ENCODE assay signal across 9 mouse cellular contexts in the genomic region with DNA sequence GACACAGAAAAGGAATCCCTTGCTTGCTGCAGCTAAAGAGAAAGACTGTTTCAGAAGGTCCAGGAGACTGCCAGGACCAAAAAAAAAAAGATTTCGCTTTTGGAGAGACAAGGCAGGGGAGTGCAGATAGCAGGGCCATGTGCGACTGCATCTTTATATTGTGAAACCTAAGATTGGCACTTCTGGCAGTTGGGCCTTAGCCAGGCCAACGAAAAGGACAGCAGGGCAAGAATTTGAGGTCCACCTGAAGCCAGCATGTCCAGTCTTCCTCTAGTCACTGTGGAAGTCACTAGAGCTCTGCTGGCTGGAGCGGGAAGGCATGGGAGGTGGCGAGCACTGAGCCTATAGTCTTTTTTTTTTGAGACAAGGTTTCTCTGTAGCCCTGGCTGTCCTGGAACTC. TPM values are rescaled to one million over a fixed set of nuclear protein-coding genes. Genes with fewer than 3 reads are reported as not detected.
A peak's percentile ranks its signal among the peaks of the same experiment; 100 is the strongest.
DNase-seq lines count a peak whose midpoint lies in the region; ATAC-seq lines count a peak whose summit lies in the region.
"Had no signal": no experiment of that assay in that cellular context is flagged by ENCODE, and none has a peak within 500 bp of the region (broad histone marks: within the 10 kb centered on the region; RNA-seq: fewer than 3 reads in every experiment).

No protein-coding gene starts in this region.

- H3K36me3 ChIP-seq in lung, embryonic 15.5 days = peaks cover 12% of the 10 kb centered on the region; the same call in 1 of the 2 replicates
- H3K36me3 ChIP-seq in embryonic facial prominence, embryonic 13.5 days = peaks cover 34% of the 10 kb centered on the region
- H3K36me3 ChIP-seq in limb, embryonic 10.5 days = peaks cover 56% of the 10 kb centered on the region
- peaks cover 22% of the 10 kb centered on the region for H3K36me3 ChIP-seq in neural tube, embryonic 15.5 days

- no peaks in the 10 kb centered on the region for H3K9me3 ChIP-seq in lung, embryonic 15.5 days
- no peaks in the 10 kb centered on the region for H3K9me3 ChIP-seq in embryonic facial prominence, embryonic 13.5 days
- no peaks in the 10 kb centered on the region for H3K9me3 ChIP-seq in limb, embryonic 10.5 days (replicated peaks)
- H3K9me3 ChIP-seq in neural tube, embryonic 15.5 days (replicated peaks) = no peaks in the 10 kb centered on the region

- H3K27me3 ChIP-seq in lung, embryonic 15.5 days = no peaks in the 10 kb centered on the region
- H3K27me3 ChIP-seq in embryonic facial prominence, embryonic 13.5 days = no peaks in the 10 kb centered on the region
- no peaks in the 10 kb centered on the region for H3K27me3 ChIP-seq in limb, embryonic 10.5 days (ENCODE audit: low read depth, poor library complexity, severe bottlenecking)
- no peaks in the 10 kb centered on the region for H3K27me3 ChIP-seq in neural tube, embryonic 15.5 days (replicated peaks)

- no peak overlapping the region for H3K27ac ChIP-seq in lung, embryonic 15.5 days
- peak overlapping the region; percentile 95; the same call in 1 of the 2 replicates for H3K27ac ChIP-seq in embryonic facial prominence, embryonic 13.5 days
- H3K27ac ChIP-seq in limb, embryonic 10.5 days = peak overlapping the region; percentile 98
- no peak overlapping the region for H3K27ac ChIP-seq in neural tube, embryonic 15.5 days (replicated peaks)

- H3K9ac ChIP-seq in lung, embryonic 15.5 days = peak overlapping the region; percentile 95
- H3K9ac ChIP-seq in embryonic facial prominence, embryonic 13.5 days = peak overlapping the region; percentile 86
- peak overlapping the region; percentile 74 for H3K9ac ChIP-seq in neural tube, embryonic 15.5 days (replicated peaks)

- ATAC-seq in lung, embryonic 15.5 days (ENCODE audit: borderline replicate concordance, extremely low read depth, low FRiP score, low TSS enrichment) = no peak
- no peak for ATAC-seq in embryonic facial prominence, embryonic 13.5 days (ENCODE audit: insufficient number of reproducible peaks, insufficient read depth, low FRiP score, low TSS enrichment, low read depth)
- no peak for ATAC-seq in neural tube, embryonic 15.5 days (ENCODE audit: low FRiP score)
- ATAC-seq in CD4-positive, CD25-positive, alpha-beta regulatory T cell, adult 4 months = no peak
- ATAC-seq in activated CD4-positive, CD25-positive, alpha-beta regulatory T cell, adult 4 months = no peak

- 46% methylated on average over 5 of the region's 5 CpGs for WGBS in lung, embryonic 15.5 days
- 55% methylated on average over 5 of the region's 5 CpGs for WGBS in embryonic facial prominence, embryonic 13.5 days
- 68% methylated on average over 5 of the region's 5 CpGs for WGBS in limb, embryonic 10.5 days
- WGBS in neural tube, embryonic 15.5 days = 76% methylated on average over 5 of the region's 5 CpGs

- H3K4me3 ChIP-seq in lung, embryonic 15.5 days = peak overlapping the region; percentile 81
- peak overlapping the region; percentile 66 for H3K4me3 ChIP-seq in embryonic facial prominence, embryonic 13.5 days
- peak overlapping the region; percentile 68 for H3K4me3 ChIP-seq in limb, embryonic 10.5 days
- H3K4me3 ChIP-seq in neural tube, embryonic 15.5 days (replicated peaks) = peak overlapping the region; percentile 59; the same call in 1 of the 2 replicates

- peak overlapping the region; percentile 76 for H3K4me2 ChIP-seq in lung, embryonic 15.5 days
- H3K4me2 ChIP-seq in embryonic facial prominence, embryonic 13.5 days = peak overlapping the region; percentile 68
- H3K4me2 ChIP-seq in neural tube, embryonic 15.5 days = peak overlapping the region; percentile 84

- DNase-seq in lung, adult 18-20 months = no peak
- no peak for DNase-seq in limb, embryonic 10.5 days (ENCODE audit: low spot score)
- no peak for DNase-seq in layer of hippocampus, adult 11-12 months (ENCODE audit: low spot score)
- DNase-seq: right cerebral cortex, postnatal 4 days had no signal

- H3K4me1 ChIP-seq in lung, embryonic 15.5 days = peaks cover 26% of the 10 kb centered on the region
- peaks cover 31% of the 10 kb centered on the region for H3K4me1 ChIP-seq in embryonic facial prominence, embryonic 13.5 days
- H3K4me1 ChIP-seq in limb, embryonic 10.5 days = peaks cover 37% of the 10 kb centered on the region
- H3K4me1 ChIP-seq in neural tube, embryonic 15.5 days = peaks cover 27% of the 10 kb centered on the region

RNA-seq across cellular contexts. Expression of a gene that starts 1.2 kb away (rescaled TPM):
- polyA plus RNA-seq in lung, embryonic 15.5 days (2015; fragmentation: Nextera tagmentation; extraction: Ambion mirVana) = 158 and 164 TPM in 2 replicates
- 121 and 153 TPM in 2 replicates for polyA plus RNA-seq in embryonic facial prominence, embryonic 13.5 days (2015; fragmentation: Nextera tagmentation; extraction: Ambion mirVana)
- polyA plus RNA-seq in limb, embryonic 10.5 days (2016; fragmentation: Nextera tagmentation; extraction: Ambion mirVana) = 197 and 220 TPM in 2 replicates
- polyA plus RNA-seq in neural tube, embryonic 15.5 days (2015; fragmentation: Nextera tagmentation; extraction: Ambion mirVana) = 25.8 and 52.7 TPM in 2 replicates
- polyA plus RNA-seq in CD4-positive, CD25-positive, alpha-beta regulatory T cell, adult 4 months (2017; shearing (Covaris generic)) = 10 to 100 TPM; 37.2 to 52.9 TPM
- polyA plus RNA-seq in activated CD4-positive, CD25-positive, alpha-beta regulatory T cell, adult 4 months (2017; shearing (Covaris generic)) = 10 to 100 TPM; 62.7 to 63.7 TPM

RNA-seq across cellular contexts. Expression of a gene that starts 16.0 kb away (rescaled TPM):
- polyA plus RNA-seq in lung, embryonic 15.5 days (2015; fragmentation: Nextera tagmentation; extraction: Ambion mirVana) = 13.9 and 14.8 TPM in 2 replicates
- 16.5 and 16.7 TPM in 2 replicates for polyA plus RNA-seq in embryonic facial prominence, embryonic 13.5 days (2015; fragmentation: Nextera tagmentation; extraction: Ambion mirVana)
- 16.7 and 18.0 TPM in 2 replicates for polyA plus RNA-seq in limb, embryonic 10.5 days (2016; fragmentation: Nextera tagmentation; extraction: Ambion mirVana)
- 33.6 and 36.4 TPM in 2 replicates for polyA plus RNA-seq in neural tube, embryonic 15.5 days (2015; fragmentation: Nextera tagmentation; extraction: Ambion mirVana)
- 10 to 100 TPM; 17.5 to 18.5 TPM for polyA plus RNA-seq in CD4-positive, CD25-positive, alpha-beta regulatory T cell, adult 4 months (2017; shearing (Covaris generic))
- 10 to 100 TPM; 12.8 to 16.7 TPM for polyA plus RNA-seq in activated CD4-positive, CD25-positive, alpha-beta regulatory T cell, adult 4 months (2017; shearing (Covaris generic))

RNA-seq across cellular contexts. Expression of a gene that starts 24.7 kb away (rescaled TPM):
- 0.53 TPM in 1 of 2 replicates, not detected in the other for polyA plus RNA-seq in lung, embryonic 15.5 days (2015; fragmentation: Nextera tagmentation; extraction: Ambion mirVana)
- 0.91 TPM in 1 of 2 replicates, not detected in the other for polyA plus RNA-seq in embryonic facial prominence, embryonic 13.5 days (2015; fragmentation: Nextera tagmentation; extraction: Ambion mirVana)
- polyA plus RNA-seq in limb, embryonic 10.5 days (2016; fragmentation: Nextera tagmentation; extraction: Ambion mirVana) = 0.79 TPM in 1 of 2 replicates, not detected in the other
- not detected in 2 replicates for polyA plus RNA-seq in neural tube, embryonic 15.5 days (2015; fragmentation: Nextera tagmentation; extraction: Ambion mirVana)
- not detected for polyA plus RNA-seq in CD4-positive, CD25-positive, alpha-beta regulatory T cell, adult 4 months (2017; shearing (Covaris generic))
- not detected for polyA plus RNA-seq in activated CD4-positive, CD25-positive, alpha-beta regulatory T cell, adult 4 months (2017; shearing (Covaris generic))

RNA-seq across cellular contexts. Expression of a gene that starts 30.5 kb away (rescaled TPM):
- not detected in 2 replicates for polyA plus RNA-seq in lung, embryonic 15.5 days (2015; fragmentation: Nextera tagmentation; extraction: Ambion mirVana)
- 0.58 TPM in 1 of 2 replicates, not detected in the other for polyA plus RNA-seq in embryonic facial prominence, embryonic 13.5 days (2015; fragmentation: Nextera tagmentation; extraction: Ambion mirVana)
- polyA plus RNA-seq in limb, embryonic 10.5 days (2016; fragmentation: Nextera tagmentation; extraction: Ambion mirVana) = not detected in 2 replicates
- polyA plus RNA-seq in neural tube, embryonic 15.5 days (2015; fragmentation: Nextera tagmentation; extraction: Ambion mirVana) = not detected in 2 replicates
- not detected for polyA plus RNA-seq in CD4-positive, CD25-positive, alpha-beta regulatory T cell, adult 4 months (2017; shearing (Covaris generic))
- not detected for polyA plus RNA-seq in activated CD4-positive, CD25-positive, alpha-beta regulatory T cell, adult 4 months (2017; shearing (Covaris generic))

RNA-seq across cellular contexts. Expression of a gene that starts 36.4 kb away (rescaled TPM):
- polyA plus RNA-seq in lung, embryonic 15.5 days (2015; fragmentation: Nextera tagmentation; extraction: Ambion mirVana) = not detected in 2 replicates
- 0.28 TPM in 1 of 2 replicates, not detected in the other for polyA plus RNA-seq in embryonic facial prominence, embryonic 13.5 days (2015; fragmentation: Nextera tagmentation; extraction: Ambion mirVana)
- polyA plus RNA-seq in limb, embryonic 10.5 days (2016; fragmentation: Nextera tagmentation; extraction: Ambion mirVana) = 0.09 and 0.11 TPM in 2 replicates
- polyA plus RNA-seq in neural tube, embryonic 15.5 days (2015; fragmentation: Nextera tagmentation; extraction: Ambion mirVana) = 0.15 and 0.28 TPM in 2 replicates
- not detected for polyA plus RNA-seq in CD4-positive, CD25-positive, alpha-beta regulatory T cell, adult 4 months (2017; shearing (Covaris generic))
- polyA plus RNA-seq in activated CD4-positive, CD25-positive, alpha-beta regulatory T cell, adult 4 months (2017; shearing (Covaris generic)) = not detected

Comparison
In these comparisons a context has a peak if more than half of its experiments do, and no peak if none do; other contexts are left out.
1. H3K27ac ChIP-seq: peak in embryonic facial prominence, embryonic 13.5 days (single experiment) and limb, embryonic 10.5 days (single experiment); none in lung, embryonic 15.5 days (single experiment) and neural tube, embryonic 15.5 days (single experiment).
2. Peak in every context shown above with its lines, with median percentiles within 50 percentile points of each other: H3K4me2 ChIP-seq, H3K4me3 ChIP-seq and H3K9ac ChIP-seq.